Mouse (Mus musculus) bone marrow macrophage, adult 2 months (primary cell): ENCODE data around the gene Rbm45.

Experiments used
- CTCF ChIP-seq: IDR thresholded peaks from 2 replicates; pipeline ENCODE4 v1.5.1; 2012; ENCODE audit warnings: low read depth, mild to moderate bottlenecking, low read length, moderate library complexity
- POLR2A ChIP-seq: IDR thresholded peaks from 2 replicates; pipeline ENCODE4 v1.6.1; 2012; ENCODE audit warnings: mild to moderate bottlenecking, low read depth, low read length, borderline replicate concordance

DNA sequence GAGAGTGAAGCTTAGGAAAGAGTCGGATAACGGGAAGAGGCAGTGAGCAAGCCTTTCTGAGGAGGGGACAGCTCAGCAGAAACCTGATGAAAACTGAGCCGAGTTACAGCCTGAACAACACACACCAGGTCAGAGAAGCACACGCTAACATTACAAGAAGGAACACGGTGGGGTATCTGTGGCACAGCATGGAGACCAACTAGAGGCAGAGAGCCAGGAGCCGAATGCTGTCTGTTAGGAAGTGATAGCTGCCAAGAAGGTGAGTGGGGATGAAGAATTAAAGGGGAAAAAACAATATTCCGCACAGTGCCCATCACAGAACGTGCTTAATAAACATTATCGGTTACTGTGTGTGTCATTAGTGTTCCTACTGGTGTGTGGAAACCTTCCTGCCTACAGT is 27.6 kb upstream of the Rbm45 start:
- TF ChIP-seq POLR2A (no peak), CTCF (no peak)
